Mouse (Mus musculus): Measurements from ENCODE around the gene Usp32. TPM values are rescaled to one million over a fixed set of nuclear protein-coding genes. Genes with fewer than 3 reads are reported as not detected.

Gene Usp32
- polyA plus RNA-seq, 1 experiment, result 28.5 TPM

- Histone ChIP-seq H3K27ac (replicated peaks; ENCODE audit: low read depth, low read length) (no peak overlapping the region), H3K4me1 (ENCODE audit: control insufficient read depth, insufficient read depth, insufficient read length, low read length) (no peaks in the 10 kb centered on the region), H3K4me3 (ENCODE audit: insufficient read depth, low read depth, low read length) (no peak overlapping the region)
Measured at GRCm38 (mm10) chr11:85086253-85086652, 53.7 kb downstream of the Usp32 start.

GRCm38 (mm10) chr11:85067871-85068270, 72.1 kb downstream of the Usp32 start:
- Histone ChIP-seq H3K4me1 (ENCODE audit: control insufficient read depth, insufficient read depth, insufficient read length, low read length) (no peaks in the 10 kb centered on the region), H3K4me3 (ENCODE audit: insufficient read depth, low read depth, low read length) (no peak overlapping the region), H3K27ac (replicated peaks; ENCODE audit: low read depth, low read length) (no peak overlapping the region)

GRCm38 (mm10) chr11:85058562-85058961, 81.4 kb downstream of the Usp32 start:
- H3K4me3 ChIP-seq (ENCODE audit: insufficient read depth, low read depth, low read length), result no peak overlapping the region

GRCm38 (mm10) chr11:85057544-85057943, 82.4 kb downstream of the Usp32 start:
- H3K4me3 ChIP-seq (ENCODE audit: insufficient read depth, low read depth, low read length), result no peak overlapping the region
- no peaks in the 10 kb centered on the region for H3K4me1 ChIP-seq (ENCODE audit: control insufficient read depth, insufficient read depth, insufficient read length, low read length)
- no peak overlapping the region for H3K27ac ChIP-seq (replicated peaks; ENCODE audit: low read depth, low read length)

More at GRCm38 (mm10) chr11:85058562-85058961, 81.4 kb downstream of the Usp32 start:
- Histone ChIP-seq H3K4me1 (ENCODE audit: control insufficient read depth, insufficient read depth, insufficient read length, low read length) (no peaks in the 10 kb centered on the region), H3K27ac (replicated peaks; ENCODE audit: low read depth, low read length) (no peak overlapping the region)

- Histone ChIP-seq H3K4me1 (ENCODE audit: control insufficient read depth, insufficient read depth, insufficient read length, low read length) (no peaks in the 10 kb centered on the region), H3K27ac (replicated peaks; ENCODE audit: low read depth, low read length) (no peak overlapping the region), H3K4me3 (ENCODE audit: insufficient read depth, low read depth, low read length) (no peak overlapping the region)
Measured at GRCm38 (mm10) chr11:85056901-85057300, 83.1 kb downstream of the Usp32 start.

- Histone ChIP-seq H3K4me1 (ENCODE audit: control insufficient read depth, insufficient read depth, insufficient read length, low read length) (no peaks in the 10 kb centered on the region), H3K27ac (replicated peaks; ENCODE audit: low read depth, low read length) (no peak overlapping the region), H3K4me3 (ENCODE audit: insufficient read depth, low read depth, low read length) (no peak overlapping the region)
Measured at GRCm38 (mm10) chr11:85055561-85055960, 84.4 kb downstream of the Usp32 start.

- Histone ChIP-seq H3K4me1 (ENCODE audit: control insufficient read depth, insufficient read depth, insufficient read length, low read length) (no peaks in the 10 kb centered on the region), H3K4me3 (ENCODE audit: insufficient read depth, low read depth, low read length) (no peak overlapping the region), H3K27ac (replicated peaks; ENCODE audit: low read depth, low read length) (no peak overlapping the region)
Measured at GRCm38 (mm10) chr11:85039256-85039655, 100.7 kb downstream of the Usp32 start.

GRCm38 (mm10) chr11:85013121-85013520, 126.8 kb downstream of the Usp32 start:
- Histone ChIP-seq H3K4me1 (ENCODE audit: control insufficient read depth, insufficient read depth, insufficient read length, low read length) (no peaks in the 10 kb centered on the region), H3K4me3 (ENCODE audit: insufficient read depth, low read depth, low read length) (no peak overlapping the region), H3K27ac (replicated peaks; ENCODE audit: low read depth, low read length) (no peak overlapping the region)

GRCm38 (mm10) chr11:85003566-85003965, 136.4 kb downstream of the Usp32 start:
- no peaks in the 10 kb centered on the region for H3K4me1 ChIP-seq (ENCODE audit: control insufficient read depth, insufficient read depth, insufficient read length, low read length)
- H3K27ac ChIP-seq (replicated peaks; ENCODE audit: low read depth, low read length), result no peak overlapping the region
- no peak overlapping the region for H3K4me3 ChIP-seq (ENCODE audit: insufficient read depth, low read depth, low read length)

- Histone ChIP-seq H3K4me3 (ENCODE audit: insufficient read depth, low read depth, low read length) (no peak overlapping the region), H3K27ac (replicated peaks; ENCODE audit: low read depth, low read length) (no peak overlapping the region), H3K4me1 (ENCODE audit: control insufficient read depth, insufficient read depth, insufficient read length, low read length) (no peaks in the 10 kb centered on the region)
Measured at GRCm38 (mm10) chr11:84995241-84995640, 144.7 kb downstream of the Usp32 start.

- Histone ChIP-seq H3K4me3 (ENCODE audit: insufficient read depth, low read depth, low read length) (no peak overlapping the region), H3K4me1 (ENCODE audit: control insufficient read depth, insufficient read depth, insufficient read length, low read length) (no peaks in the 10 kb centered on the region), H3K27ac (replicated peaks; ENCODE audit: low read depth, low read length) (no peak overlapping the region)
Measured at GRCm38 (mm10) chr11:84992996-84993395, 147.0 kb downstream of the Usp32 start.

GRCm38 (mm10) chr11:84988341-84988919, 151.5 kb downstream of the Usp32 start:
- no peak overlapping the region for H3K27ac ChIP-seq (replicated peaks; ENCODE audit: low read depth, low read length)
- H3K4me3 ChIP-seq (ENCODE audit: insufficient read depth, low read depth, low read length), result no peak overlapping the region
- no peaks in the 10 kb centered on the region for H3K4me1 ChIP-seq (ENCODE audit: control insufficient read depth, insufficient read depth, insufficient read length, low read length)

- no peak overlapping the region for H3K27ac ChIP-seq (replicated peaks; ENCODE audit: low read depth, low read length)
- H3K4me1 ChIP-seq (ENCODE audit: control insufficient read depth, insufficient read depth, insufficient read length, low read length), result no peaks in the 10 kb centered on the region
Measured at GRCm38 (mm10) chr11:84985421-84985820, 154.5 kb downstream of the Usp32 start.

GRCm38 (mm10) chr11:84980697-84981096, 159.3 kb downstream of the Usp32 start:
- Histone ChIP-seq H3K27ac (replicated peaks; ENCODE audit: low read depth, low read length) (no peak overlapping the region), H3K4me1 (ENCODE audit: control insufficient read depth, insufficient read depth, insufficient read length, low read length) (no peaks in the 10 kb centered on the region), H3K4me3 (ENCODE audit: insufficient read depth, low read depth, low read length) (no peak overlapping the region)

More at GRCm38 (mm10) chr11:84985421-84985820, 154.5 kb downstream of the Usp32 start:
- H3K4me3 ChIP-seq (ENCODE audit: insufficient read depth, low read depth, low read length), result no peak overlapping the region

GRCm38 (mm10) chr11:84979351-84979750, 160.6 kb downstream of the Usp32 start:
- Histone ChIP-seq H3K4me3 (ENCODE audit: insufficient read depth, low read depth, low read length) (no peak overlapping the region), H3K4me1 (ENCODE audit: control insufficient read depth, insufficient read depth, insufficient read length, low read length) (peaks cover 3% of the 10 kb centered on the region; the same call in 1 of the 2 replicates), H3K27ac (replicated peaks; ENCODE audit: low read depth, low read length) (no peak overlapping the region)

GRCm38 (mm10) chr11:84978113-84978512, 161.8 kb downstream of the Usp32 start:
- H3K27ac ChIP-seq (replicated peaks; ENCODE audit: low read depth, low read length), result no peak overlapping the region; the same call in 1 of the 2 replicates
- H3K4me3 ChIP-seq (ENCODE audit: insufficient read depth, low read depth, low read length), result no peak overlapping the region
- H3K4me1 ChIP-seq (ENCODE audit: control insufficient read depth, insufficient read depth, insufficient read length, low read length), result peaks cover 12% of the 10 kb centered on the region

Measured in brown adipose tissue, adult 24 weeks (tissue).